Mouse (Mus musculus): ENCODE data around the gene S100a14.

Gene S100a14

DNA sequence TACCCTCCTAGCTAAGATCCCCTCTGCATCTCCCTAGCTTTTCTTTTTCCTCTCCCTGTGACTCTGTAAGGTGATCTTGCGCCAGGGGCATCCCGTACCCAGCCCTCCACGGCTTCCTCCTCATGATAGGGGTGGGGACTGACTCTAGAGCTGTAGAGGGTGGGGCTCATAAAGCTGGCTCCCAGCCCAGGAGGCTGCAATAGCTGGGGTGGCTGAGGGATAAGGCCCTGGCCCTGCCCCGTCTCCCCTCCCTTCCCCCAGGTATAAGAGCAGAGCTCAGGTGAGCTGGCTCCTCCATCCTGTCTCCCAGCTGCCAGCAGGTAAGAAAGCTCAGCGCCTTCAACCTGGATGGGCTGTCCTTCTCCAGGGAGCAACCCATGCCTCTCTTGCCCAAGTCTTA lies at the start of gene S100a14:
TSS of gene S100a14 (plus strand) at position 277 of the 400 bp plus-strand sequence.
- no peak for DNase-seq (ENCODE audit: low spot score in 2 of 2)

DNA sequence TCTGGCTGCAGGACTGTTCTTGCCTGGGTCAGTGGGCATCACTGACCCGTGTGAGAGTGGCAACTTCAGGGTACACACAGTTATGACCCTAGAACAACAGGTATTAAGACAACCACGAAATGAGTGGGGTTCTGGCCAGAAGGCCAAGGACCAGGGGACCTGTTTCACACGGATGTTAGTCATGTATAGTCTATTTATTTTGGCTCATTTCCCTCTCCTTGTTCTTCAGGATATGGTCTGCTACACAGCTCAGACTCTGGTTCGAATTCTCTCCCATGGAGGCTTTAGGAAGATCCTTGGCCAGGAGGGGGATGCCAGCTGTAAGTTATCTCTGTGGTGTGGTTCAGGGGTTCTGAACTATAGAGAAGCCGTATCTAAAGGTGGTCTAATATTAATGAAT lies 39.7 kb upstream of the S100a14 start:
- DNase-seq (ENCODE audit: low spot score in 2 of 2) = no peak

DNA sequence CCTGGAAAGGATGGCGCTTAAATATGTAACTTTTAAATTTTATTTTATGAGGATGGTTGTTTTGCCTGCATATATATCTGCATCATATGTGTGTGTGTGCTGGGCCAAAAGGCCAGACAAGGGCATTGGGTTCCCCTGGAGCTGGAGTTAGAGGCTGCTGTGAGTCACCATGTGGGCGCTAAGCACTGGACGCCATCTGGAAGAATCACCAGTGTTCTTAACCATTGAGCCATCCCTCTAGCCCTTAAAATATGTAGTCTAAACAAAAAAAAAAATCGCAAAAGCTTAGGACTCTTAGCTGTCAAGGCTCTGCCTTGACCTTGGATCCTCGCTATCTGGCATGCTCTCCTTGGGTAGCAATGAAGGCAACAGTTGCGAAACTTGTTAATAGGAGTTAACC lies 38.1 kb upstream of the S100a14 start:
- DNase-seq (ENCODE audit: low spot score in 2 of 2) = no peak

DNA sequence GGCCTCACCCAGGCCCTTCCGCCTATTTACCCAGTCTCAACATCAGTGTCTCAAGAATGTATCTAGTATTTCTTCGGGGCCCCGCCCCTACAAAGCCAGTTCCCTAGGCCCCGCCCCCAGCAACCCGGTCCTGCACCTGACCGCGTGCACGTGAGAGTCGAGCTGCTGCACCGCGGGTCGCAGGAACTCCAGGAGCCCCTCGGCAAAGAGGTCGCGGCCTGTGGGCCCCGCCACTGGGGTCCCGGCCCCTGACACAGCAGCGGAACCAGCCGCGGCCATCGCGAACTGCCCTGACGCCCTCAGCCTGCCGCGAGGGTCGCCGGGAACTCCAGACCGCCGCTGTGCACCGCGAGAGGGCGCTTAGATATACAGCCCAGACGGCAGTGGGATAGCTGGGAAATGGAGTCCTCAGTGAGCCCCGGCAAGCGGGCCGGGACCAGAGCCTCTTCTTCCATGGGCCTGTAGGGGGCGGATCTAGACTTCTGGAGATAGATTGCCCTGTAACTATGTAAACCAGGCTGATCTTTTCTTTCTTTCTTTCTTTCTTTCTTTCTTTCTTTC lies 35.9 kb upstream of the S100a14 start, which contains the start of gene Snapin:
TSS of gene Snapin (minus strand) at position 338 of the 561 bp plus-strand sequence.
- peak; percentile 91 to 92 for DNase-seq (ENCODE audit: low spot score in 2 of 2)

DNA sequence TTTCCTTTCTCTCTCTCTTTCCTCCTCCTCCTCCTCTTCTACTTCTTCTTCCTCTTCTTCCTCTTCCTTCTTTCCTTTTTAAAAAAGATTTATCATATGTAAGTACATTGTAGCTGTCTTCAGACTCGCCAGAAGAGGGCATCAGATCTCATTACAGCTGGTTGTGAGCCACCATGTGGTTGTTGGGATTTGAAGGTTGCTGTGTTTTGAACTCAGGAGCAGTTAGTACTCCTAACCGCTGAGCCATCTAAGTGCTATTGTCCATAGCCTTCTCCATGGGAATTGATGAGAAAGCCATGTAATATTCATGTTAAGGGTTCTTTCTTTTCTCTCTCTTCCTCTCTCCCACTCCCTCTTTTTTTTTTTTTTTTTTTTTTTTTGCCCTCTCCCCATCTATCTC lies 35.3 kb upstream of the S100a14 start:
- DNase-seq (ENCODE audit: low spot score in 2 of 2) = peak in 1 of 2 experiments; percentile 36

DNA sequence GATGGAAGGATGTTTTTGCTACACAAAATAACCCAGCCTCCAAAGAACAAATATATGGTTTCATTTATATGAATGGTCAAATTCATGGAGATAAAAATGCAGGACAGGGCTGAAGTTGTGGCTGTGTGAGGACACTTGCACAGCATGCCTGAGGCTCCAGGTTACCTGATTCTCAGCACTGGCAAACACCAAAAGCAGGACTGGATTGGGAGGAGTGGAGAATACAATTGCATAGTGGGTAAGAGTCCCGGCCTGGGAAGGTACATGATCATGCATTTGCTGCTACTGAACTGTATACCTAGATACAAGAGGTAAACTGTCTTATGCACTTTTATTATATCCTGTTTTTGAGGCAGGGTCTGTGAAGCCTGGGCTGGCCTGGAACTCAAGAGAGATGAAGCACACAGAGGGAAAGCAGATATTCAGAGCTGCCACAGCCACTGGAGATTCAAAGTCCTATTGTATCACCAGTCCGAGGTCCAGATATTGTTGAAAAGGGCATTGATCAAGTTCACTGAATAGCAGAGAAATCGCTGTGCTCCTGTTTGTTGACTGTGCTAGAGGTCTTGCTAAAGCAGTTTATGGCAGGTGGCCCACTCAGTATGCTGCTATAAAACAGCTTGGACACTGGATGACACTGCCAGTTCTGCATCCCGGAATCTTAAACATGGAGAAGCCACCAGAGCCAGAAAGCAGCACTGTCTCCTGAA lies 32.7 kb upstream of the S100a14 start:
- DNase-seq (ENCODE audit: low spot score in 2 of 2) = no peak

DNA sequence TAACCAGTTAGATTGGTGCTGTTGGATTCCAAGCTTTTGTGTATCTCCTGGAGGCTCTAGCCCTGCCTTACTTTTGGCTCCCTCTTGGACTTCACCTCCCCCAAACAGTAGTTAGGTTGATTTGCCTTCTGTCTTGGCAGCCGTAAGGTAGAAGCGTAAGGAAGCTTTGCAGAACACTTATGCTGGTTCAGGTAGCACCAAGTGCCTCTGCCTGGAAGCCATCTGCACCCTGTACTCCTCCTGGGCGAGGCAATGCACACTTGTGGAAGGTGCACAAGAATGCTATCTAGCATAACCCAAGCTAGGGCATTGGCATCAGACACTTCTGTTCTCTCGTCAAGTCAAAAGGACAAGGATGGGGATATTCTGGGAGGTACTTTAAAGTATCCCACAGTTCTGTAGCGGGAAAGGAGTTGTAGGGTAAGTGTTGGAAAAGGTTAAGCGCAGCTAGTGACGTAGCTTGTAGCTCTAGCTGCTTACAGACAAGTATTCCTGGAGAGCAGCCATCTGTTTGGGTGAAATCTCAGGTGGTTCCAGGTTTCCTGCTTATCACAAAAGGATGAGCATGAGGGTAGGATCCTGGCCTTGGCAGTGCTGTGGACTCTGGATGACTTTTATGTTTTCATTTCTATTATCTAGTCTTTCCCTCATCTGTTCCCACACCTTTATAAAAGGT lies 30.7 kb upstream of the S100a14 start:
- DNase-seq (ENCODE audit: low spot score in 2 of 2) = no peak

DNA sequence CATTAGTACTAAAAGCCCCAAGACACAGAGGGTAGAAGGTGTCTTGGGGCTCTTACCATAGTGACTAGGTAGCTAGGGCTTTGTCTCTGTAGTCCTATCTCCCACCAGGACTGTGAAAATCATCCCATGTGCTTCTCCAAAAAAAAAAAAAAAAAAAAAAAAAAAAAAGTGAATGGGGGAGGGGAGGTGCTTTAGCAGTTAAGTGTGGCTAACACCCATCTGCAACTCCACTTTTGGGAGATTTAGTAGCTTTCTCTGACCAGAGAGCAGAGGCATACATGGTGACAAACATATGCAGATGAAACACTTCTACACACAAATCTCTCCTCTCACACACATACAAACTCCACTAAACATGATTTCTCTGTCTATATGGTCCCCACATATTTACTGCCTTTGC lies 29.1 kb upstream of the S100a14 start:
- DNase-seq (ENCODE audit: low spot score in 2 of 2) = no peak

DNA sequence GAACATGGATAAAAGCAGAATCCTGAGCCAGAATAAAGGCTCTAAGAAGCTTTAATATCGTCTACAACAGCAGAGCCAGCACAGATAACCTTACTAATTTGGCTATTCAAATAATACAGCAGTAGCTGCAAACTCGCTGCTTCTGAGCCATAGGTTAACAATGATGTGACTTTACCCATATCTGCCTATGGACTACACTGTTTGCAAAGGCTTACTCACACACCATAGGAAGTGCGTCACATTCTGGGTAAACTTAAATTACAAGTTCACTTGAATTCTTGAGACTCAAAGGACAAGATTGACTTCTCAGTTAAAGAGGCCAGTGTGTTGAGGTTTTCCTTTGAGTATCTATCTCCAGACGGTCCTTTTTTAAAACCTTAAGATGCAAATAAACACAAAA lies 23.2 kb upstream of the S100a14 start:
- DNase-seq (ENCODE audit: low spot score in 2 of 2) = no peak

DNA sequence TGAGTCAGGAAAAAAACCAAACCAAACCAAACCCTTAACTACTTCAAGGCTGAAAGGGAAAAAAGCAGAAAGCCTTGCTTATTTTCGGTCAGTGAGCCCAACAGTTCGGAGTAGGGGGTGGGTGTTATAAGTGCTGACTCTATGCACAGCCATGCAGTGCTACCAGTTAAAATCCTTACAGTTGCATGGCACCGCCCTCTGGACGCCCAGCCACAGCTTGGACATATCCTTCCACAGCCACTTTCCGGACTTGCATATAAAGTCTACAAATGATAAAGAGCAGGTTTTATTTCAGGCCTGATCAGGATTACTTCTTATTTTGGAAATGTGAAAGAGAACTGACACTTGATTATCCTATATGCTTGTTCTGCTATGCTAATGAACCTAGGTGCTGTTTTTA lies 21.4 kb upstream of the S100a14 start:
- no peak for DNase-seq (ENCODE audit: low spot score in 2 of 2)

DNA sequence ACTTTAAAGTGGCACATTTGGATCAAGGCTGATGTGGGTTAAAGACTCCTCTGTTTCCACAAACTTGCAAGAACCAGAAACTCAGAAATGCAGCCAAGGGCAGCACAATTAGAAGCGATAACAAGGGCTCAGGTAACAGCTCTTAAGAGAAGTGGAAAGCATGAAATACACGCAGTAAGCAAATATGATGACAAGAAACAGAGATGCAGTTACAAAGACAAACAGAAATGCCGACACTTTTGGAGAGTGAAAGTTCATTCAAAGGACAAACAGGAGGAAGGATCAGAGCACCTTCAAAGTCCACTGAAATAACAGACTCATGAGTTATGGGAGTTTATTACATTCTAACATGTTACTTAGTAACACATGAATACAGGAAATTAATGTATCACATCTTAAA lies 20.3 kb upstream of the S100a14 start:
- no peak for DNase-seq (ENCODE audit: low spot score in 2 of 2)

DNA sequence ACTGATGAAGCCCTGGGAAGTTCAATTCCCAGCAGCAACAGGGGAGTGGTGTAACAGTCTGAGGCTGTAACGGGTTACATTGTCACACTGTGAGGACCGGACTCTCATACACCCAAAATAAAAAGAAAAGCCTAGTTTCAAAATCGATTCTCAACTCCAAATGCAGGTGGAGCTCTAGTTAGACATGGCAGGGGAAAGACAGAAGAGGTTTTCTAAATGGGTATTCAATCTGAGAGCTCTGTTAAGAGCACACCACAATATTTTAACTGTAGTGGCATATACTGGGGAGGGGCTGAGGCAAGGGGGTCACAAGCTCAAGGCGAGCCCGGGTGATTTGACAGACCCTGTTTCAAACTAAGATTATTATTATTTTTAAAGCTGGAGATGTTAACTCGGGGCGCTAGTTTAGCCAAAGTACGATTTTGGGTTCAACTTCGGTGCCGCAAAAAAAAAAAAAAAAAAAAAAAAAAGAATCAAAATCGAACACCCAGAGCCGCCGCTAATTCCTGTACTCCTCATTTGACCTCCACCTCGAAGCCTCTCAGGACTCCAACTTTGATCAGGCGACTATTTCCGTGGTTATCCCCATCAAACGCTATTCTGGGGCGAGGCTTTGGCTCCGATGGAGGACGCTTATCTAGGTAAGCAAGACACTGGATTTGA lies 18.2 kb upstream of the S100a14 start:
- DNase-seq (ENCODE audit: low spot score in 2 of 2) = no peak

DNA sequence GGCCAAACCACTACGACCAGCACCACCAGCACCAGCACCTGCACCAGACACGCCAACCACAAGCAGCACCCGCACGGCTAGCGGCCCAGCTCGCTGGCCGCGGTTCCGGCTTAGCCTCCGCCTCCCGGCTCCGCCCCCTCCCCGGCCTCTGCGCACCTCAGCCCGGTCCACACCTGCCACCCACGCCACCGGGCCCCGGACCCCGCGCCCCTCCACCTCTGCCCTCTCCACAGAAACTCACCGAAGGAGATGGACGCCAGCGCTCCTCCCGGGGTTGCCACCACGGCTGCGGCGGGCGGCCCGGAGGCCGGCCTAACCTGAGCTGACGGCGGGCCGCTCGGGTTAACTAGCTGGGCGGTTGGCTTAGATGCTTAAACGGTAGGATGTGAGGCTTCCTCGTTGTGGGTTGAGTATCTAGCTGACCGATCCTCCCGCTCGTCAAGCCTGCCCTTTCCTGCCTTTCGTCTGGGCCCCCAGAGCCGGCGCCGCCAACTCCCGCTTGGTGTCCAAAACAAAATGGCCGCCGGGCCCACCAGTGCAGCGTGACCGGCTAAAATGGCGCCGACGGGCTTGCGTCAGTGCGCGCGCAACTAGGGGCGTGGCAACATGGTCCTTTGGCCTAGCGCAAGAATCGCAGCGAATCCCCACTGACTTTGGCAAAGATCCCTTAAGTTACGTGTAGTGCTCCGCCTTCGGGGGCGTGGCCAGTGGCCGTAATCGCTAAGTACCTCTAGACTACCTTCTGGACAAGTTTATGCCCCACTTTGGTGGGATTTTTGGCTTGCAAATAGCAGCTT lies 17.5 kb upstream of the S100a14 start, which contains the start of gene Chtop:
TSS of gene Chtop (minus strand) at position 549 of the 797 bp plus-strand sequence.
- DNase-seq (ENCODE audit: low spot score in 2 of 2) = peak; percentile 98 to 99

DNA sequence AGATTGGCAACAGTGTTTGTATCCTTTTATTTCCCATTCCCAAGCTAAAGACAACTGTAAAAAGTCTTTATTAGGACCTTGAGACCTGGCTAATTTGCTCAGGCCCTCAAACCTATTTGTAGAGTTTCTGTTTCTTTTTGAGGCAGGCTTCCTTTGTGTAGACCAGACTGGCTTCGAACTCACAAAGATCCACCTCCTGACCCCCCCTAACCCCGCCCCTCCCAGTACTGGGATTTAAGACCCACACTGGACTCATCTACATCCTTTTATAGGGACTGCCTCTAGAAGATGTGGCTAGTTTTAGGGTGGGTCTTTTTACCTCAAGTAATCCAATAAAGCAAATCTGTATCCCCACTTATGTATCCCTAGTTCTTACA lies 16.9 kb upstream of the S100a14 start:
- no peak for DNase-seq (ENCODE audit: low spot score in 2 of 2)

DNA sequence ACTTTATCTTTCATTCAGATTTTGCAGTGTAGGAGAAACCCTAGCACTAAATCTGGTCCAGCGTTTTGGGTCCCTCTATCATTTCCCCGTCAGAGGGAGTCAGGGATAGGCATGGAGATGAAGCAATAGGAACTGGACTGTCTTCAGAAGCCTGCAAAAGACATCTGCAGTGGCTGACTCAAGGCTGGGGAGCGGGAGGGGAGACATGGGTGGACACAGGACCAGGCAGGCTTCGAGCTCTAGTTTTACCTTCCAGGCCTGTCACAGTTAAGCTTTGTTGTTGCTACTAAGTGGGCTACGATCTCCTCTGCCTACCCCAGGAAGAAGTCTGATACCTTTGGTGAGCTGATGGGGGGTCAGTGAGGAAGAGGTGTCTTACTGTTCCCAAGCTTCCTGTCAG lies 14.4 kb upstream of the S100a14 start:
- no peak for DNase-seq (ENCODE audit: low spot score in 2 of 2)

DNA sequence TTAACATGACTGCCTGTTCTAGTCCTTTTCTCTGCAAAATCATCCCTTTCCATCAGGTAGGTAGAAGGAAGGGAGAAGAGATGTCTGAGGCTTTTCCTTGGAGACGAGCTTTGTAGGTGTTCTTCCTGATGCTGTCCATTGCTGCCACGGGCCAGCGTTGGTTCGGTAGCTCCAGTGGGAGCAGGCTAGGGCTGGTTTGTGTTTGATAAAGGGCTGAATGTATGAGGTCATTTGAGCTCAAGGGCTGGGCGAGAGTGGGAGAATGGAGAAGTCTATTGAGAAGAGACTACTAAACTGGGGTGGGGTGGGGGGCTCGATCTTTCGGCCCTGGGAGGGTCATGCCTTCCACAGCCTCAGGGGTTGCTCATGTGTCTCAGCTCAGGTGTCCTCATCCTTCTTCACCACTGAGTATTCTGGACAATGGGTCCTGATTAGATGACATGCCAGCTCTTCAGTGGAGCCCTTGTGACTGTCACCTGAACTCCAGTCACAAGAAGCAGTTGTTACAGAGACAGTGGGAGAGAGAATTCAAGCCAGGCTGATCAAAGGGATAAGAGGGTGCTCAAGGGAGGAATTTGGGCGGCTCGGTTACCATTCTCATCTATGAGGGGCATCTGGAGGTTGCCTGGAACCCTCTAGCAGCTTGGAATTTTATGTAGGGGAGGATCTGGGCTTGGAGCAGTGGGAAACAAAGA lies 13.6 kb upstream of the S100a14 start:
- no peak for DNase-seq (ENCODE audit: low spot score in 2 of 2)

DNA sequence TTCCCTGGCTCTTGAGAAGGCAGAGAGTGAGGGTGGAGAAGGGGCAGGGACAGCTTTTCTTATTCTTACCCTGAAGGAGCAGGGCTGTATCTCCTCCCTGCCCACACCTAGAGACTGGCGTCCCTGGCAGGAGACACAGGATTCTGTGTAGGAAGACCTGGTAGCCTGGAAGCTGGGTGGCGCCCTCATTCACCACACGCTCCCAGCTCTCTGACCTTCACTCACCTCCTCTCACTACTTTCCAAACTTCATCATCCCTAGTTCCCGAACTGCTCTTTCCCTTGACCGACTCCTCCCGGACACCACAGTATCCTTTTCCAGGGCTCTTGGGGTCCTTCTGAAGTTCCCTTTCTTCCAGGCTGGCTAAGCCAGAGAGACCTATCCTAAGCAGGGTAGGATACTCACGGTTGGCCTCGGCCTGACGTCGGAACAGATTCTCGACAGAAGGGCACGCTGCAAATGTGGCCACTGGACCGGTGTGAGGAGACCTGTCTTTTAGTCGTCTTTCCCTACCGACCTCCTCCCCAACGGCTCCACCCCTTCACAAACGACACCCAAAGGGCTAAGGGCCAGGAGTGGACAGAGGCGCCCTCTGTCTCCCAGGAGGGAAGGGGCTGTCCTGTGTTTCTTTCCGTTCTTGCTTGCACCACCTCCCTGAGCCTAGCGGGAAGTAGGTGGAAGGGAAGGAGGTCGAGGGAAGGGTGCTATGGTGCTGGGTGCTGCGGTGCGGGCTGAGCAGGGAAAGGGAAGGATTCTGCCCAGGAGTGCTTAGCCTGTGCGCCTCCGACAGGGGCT lies 12.7 kb upstream of the S100a14 start, which contains the start of the genes S100a1 and S100a13:
TSS of gene S100a1 (minus strand) at position 597 of the 795 bp plus-strand sequence.
TSS of gene S100a13 (plus strand) at position 640 of the 795 bp plus-strand sequence.
- DNase-seq (ENCODE audit: low spot score in 2 of 2) = no peak

DNA sequence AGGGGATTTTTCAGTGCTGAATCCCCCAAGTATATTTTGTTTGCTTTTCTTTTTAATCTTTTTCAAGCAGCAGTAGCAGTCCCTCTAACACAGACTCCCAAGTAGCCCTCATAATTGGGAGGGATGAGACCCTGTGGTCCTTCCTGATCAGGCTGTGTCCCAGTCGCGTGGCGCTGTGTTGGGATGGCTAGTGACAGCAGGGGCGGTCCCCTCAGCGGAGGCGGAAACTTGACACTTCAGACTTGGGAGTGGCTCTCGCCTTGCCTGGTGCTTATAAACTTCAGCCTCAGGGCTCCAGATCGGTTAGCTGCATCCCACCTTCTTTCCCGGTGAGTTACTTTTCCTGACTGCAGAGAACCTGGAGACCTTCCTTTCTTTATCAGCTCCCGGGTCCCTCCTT lies 12.0 kb upstream of the S100a14 start:
- DNase-seq (ENCODE audit: low spot score in 2 of 2) = no peak

DNA sequence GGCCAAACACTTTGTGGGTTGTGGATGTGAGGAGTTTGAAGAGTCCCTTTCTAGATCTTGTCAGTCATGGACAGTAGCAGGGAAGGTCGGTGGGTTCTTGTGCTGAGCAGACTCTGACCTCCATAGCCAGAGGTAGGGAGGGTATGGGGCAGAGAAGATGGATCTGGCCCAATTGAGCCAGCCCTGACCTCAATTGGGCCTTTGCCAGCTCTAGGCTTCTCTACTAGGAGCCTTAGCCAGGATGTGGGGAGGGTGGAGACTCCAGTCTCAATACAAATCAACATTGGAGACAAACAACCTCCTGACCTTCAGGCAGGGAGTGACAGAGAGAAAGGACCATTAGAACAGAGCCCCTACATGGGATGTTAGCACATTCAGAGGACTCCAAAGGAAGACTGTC lies 11.4 kb upstream of the S100a14 start:
- no peak for DNase-seq (ENCODE audit: low spot score in 2 of 2)

DNA sequence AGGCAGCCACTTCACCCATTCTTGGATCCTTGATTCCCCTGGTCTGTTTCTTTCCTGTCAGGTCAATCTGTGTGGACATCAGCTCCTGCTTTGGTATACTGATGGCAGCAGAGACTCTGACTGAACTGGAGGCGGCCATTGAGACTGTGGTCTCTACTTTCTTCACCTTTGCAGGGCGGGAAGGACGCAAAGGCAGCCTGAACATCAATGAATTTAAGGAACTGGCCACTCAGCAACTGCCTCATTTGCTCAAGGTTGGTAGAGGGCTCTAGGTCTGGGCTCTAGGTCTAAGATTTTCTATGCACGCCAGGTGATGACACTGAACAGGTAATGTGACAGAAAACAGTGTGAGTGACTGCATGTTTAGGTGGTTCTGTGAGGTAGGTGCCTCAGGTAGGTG lies 10.9 kb upstream of the S100a14 start:
- no peak for DNase-seq (ENCODE audit: low spot score in 2 of 2)

Data from frontal cortex, postnatal 25 days (tissue).